Mouse (Mus musculus): ENCODE measurements around the gene Ddx52. TPM values are rescaled to one million over a fixed set of nuclear protein-coding genes. Genes with fewer than 3 reads are reported as not detected.
A peak's percentile ranks its signal among the peaks of the same experiment; 100 is the strongest.

Ddx52 gene
- total RNA-seq (2022): 10 to 100 TPM in 2 of 4 experiments, 1 to 10 TPM in 2; 9.7 to 11.8 (median 10.0) TPM

DNA sequence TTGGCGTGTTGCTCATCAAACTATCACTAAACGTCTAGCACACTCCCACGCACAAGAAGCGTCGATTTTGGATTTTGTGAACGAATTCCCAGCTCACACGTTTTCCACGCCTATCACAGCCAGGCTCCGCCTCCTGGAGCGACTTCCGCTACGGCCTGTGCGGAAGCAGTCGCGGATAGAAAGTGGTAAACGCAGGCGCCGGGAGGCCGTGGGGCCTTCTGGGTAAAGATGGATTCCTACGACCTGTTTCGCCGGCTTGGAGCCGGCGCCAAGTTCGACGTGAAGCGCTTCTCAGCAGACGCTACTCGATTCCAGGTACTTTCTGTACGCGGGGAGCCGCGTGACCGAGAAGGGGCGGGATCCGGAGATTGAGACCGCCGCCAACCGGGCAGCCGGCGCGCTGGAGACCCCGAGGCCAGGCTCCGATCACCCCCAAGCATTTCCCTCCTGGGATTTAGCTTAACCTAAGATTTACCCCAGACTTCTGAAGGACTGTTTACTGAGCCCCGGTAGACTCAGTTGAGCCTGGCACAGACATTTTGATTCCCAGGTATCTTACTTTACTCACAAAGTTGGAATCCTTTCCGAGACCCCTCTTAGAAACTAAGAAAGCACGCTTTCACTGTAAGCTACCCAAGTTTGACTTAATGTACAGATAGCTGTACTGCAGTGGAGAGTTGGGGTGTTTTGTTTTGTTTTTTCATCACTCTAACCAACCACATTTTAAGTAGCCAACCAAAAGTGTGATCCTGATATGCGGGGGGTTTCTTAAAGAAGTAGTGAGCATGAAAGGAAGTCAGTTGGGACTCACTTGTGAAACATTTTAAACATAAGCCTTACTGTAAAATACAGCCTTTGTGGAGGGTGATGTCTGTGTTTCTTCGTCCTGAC, at the start of gene Ddx52:
Ddx52 (plus strand) TSS at position 113 of the 891 bp plus-strand sequence.
- DNase-seq (ENCODE audit: low spot score): peak; percentile 90

DNA sequence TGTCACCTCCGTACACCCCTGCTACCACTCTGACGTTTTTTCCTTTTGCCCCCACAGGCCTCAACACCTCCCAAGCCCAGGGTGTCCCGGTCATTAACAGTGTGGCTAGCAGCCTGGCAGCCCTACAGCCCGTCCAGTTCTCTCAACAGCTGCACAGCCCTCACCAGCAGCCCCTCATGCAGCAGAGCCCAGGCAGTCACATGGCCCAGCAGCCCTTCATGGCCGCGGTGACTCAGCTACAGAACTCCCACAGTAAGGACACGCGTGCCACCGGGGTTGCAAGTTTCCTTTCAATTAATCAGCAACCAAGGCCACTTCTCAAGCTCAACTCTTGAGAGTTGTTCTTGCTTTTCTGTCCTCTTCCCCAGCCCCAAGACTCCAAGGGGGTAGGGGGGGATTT, 48.5 kb upstream of the Ddx52 start:
- no peak for DNase-seq (ENCODE audit: low spot score)

DNA sequence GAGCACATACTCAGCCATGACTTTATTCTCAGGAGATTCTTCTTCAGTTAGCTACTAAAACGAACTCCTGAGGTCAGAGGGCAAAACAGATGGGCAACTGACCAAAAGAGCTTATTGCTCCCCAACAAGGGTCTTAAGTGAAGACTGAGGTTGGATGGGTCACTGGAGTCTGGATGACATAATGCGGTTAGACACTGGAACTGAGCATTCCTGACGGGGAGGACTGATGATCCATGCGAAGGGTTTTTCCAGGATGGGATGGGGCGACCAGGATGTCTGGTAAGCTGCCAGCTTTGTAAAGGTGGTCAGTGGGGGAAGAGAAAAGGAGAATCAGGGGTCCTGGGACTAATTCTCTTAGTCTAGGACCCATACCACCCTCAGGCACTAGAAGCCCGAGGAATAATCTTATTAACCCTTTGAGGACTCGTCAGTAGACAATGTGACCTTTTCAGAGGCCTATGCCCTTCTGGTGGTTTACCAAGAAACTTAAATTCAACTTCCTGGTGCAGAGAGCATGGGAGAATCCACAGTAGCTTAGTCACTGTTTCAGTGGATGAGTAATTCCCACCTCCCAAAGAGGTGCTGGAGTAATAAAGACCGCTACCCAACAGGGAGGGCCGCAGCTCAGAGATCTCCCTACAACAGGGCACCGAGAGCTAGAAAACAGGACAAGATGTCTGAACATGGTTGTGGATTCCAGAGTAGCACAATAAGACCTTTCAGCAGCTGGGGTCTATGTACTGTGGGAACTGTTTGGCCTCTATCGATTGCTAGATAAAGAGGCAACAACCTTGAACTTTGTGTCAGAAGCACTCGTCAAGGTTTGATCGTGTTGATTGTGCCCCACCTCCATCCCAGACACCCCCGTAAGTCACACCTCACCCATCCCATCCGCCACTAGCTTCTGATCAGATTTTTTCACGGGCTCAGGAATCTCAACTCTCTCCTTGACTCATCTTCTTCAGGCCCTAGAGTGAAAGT, 45.1 kb upstream of the Ddx52 start:
- DNase-seq (ENCODE audit: low spot score): no peak

DNA sequence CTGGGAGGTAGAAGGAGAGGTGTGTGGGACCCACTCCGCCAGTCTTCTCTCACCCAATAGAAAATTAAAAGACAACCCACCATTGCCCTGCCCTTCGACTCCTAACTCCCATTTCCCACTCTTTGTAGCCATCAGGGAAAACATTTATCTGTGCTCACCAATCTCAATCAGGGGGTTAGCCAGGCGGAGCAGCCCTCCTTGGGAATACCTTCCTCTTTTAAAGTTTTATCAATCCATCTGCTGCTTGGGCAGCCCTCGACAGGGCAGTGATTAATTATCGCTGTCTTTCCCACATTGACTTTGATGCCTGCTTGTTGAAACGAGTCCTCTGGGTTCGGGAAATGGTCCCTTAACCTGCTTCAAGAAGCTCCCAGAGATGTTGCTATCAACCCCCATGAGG, 44.3 kb upstream of the Ddx52 start:
- DNase-seq (ENCODE audit: low spot score): no peak

DNA sequence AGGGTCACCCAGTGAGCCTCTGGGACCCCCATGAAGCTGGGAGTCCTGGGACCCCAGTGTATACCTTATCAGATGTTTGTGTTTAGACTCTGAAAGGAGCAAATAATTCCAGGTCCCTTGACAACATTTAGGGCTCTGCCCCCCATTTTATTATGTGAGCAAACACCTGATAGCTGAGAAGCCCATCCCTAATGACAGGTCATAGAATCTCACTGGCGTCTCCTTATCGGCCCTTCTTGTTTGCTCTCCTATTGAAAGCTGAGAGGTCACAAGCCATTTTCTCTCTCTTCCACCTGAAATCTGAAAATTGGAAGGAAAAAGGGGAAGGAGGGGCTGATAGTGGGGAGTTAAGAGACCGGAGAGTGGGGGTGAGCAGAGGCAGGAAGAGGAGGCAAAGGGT, 39.0 kb upstream of the Ddx52 start:
- DNase-seq (ENCODE audit: low spot score): no peak

DNA sequence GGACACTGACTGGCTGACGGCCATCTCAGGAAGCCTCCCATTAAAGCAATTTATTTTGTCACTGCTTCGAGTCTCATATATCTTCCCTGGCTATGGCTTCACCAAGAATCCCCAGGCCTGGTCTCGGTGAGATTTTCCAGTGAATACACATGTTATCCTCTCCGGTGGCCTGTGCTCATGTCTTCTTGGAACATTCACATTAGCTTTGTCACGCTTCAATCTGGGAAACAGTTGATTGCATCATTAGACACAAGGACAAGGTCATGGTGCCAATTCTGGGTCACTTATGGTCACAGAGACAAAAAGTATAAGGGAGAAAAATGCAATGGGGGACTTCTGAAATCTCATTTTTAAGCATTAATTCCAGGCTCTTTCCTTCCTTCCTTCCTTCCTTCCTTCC, 36.1 kb upstream of the Ddx52 start:
- DNase-seq (ENCODE audit: low spot score): no peak

DNA sequence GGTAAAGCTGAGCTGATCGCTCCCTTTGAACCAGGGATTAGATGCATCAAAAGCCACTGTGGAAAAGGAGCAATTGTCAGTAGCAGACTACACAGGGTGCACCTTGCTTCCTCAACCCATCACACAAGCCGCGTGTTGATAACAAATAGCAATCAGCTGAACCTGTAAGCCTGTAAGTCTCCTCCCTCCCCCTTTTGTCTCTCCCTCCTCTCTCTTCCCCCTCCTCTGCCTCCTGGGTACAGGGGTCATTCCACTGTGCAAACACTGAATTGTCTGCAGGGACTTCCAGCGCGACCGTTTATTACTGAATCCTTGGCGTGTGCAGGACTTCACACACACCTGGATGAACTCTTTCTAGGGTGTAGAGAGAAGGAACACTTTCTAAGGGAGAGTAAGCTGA, 33.5 kb upstream of the Ddx52 start:
- DNase-seq (ENCODE audit: low spot score): no peak

DNA sequence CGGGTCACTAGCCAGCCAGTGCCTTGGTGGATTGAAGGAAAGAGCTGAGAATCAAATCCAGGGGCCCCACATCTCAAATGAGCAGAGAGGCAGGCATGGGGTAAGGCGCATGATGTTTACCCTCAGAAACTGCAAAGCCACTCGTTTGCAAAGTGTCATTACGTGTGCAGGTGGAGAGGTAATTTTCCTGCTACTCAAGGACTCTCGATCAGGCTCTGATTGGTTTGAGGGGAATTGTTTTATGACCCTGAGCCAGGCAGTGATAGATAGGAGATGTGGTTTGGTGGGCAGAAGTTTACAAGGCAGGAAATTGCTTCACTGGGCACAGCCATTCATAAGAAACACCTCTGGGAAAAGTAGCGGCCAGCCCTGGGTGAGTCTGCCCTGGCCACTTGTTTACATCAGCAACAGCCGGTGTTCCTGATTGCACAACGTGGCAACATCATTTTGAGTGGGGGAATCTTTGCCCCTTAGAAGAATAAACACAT, 28.0 kb upstream of the Ddx52 start:
- no peak for DNase-seq (ENCODE audit: low spot score)

DNA sequence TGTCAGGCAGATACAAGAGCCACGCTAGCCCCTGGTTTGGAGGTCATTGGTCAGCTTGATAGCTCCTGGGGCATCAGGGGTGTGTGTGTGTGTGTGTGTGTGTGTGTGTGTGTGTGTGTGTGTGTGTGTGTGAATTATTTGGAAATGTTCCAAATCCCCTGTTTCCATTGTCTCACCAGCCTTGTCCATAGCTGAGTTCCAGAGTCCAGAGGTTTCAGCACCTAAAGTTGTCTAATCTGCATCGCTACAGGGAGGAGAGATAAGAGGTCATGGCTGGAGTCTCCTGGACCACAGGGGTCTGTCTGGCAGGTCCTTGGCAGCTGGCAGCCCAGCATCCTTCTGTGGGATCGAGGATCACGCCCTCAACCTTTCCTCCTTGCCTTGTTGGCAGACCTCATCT, 27.4 kb upstream of the Ddx52 start:
- DNase-seq (ENCODE audit: low spot score): no peak

DNA sequence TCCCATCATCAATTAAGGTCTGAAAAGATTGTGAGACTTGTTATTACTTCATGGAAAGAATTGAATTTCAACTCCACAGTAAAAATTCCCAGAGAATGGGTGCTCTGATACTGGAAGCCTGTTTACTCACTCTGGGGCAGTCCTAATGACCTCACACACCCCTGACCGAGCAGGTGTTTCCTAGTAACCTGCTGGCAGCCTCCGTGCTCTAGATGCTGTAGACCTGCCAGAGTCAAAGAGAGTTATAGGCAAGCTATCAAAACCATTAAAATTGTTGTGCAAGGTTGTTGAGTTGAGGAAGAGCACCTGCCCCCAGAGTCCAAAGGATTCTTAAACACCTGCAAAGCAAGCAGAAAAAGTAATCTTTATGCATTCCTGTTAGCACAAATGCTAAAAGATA, 19.3 kb upstream of the Ddx52 start:
- no peak for DNase-seq (ENCODE audit: low spot score)

DNA sequence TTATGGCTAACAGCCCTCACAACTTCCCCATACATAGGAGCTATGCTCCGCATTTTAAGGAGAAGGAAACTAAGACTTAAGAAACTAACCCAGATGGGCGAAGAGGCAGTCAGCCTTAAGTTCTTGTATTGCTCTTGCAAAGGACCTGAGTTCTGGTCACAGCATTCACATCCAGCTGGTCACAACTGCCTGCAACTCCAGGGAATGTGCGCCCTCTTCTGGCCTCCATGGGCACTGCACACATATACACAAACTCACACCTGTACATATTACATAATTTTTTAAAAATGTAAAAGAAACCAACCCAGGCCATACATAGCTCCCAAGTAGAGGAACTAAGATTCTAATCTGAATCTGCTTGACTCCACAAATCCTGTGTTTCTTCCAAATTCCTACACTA, 14.8 kb upstream of the Ddx52 start:
- no peak for DNase-seq (ENCODE audit: low spot score)

DNA sequence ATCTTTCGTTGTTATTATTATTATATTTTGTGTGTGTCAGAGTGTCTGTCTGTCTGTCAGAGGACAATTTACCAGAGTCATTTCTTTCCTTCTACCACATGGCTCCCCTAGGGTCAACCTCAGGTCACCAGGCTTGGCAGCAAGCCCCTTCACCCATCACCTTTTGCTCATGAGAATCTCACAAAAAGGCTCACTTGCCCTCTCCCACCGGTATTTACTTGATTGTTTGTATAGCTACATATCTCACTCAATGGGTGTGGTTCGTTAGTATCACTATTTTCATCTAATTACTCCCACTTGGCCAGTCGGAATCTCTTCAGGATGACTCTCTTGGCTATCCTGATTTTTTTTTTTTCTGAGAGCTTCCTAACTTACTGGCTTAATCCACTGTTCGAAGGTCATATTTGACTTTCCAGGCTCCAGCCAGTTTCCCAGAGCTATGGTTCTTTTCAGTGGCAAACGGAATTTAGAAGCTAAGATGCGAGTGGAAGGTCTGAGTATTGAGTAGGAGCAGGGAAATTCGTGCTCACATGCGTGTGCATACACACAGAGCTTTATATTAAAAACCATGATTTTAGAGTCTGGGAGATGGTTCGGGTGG, 9.3 kb upstream of the Ddx52 start:
- DNase-seq (ENCODE audit: low spot score): no peak

DNA sequence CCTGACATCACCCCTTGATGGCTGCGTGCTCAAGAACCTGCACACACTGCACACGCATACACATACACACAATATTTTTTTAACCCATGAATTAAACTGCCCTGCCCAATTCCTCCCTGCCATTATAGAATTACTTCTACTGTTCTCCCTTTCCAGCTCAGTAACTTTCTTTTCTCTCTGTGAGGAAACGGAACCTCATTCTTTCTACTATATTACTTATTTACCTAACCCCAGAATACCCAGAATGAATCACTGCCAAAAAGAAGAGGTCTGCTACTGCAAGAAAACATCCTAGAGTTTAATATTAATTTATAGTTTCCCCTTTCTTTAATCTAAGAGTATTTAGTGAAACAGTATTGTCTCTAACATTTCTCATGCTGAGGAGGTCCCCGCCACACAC, 8.5 kb upstream of the Ddx52 start:
- DNase-seq (ENCODE audit: low spot score): no peak

DNA sequence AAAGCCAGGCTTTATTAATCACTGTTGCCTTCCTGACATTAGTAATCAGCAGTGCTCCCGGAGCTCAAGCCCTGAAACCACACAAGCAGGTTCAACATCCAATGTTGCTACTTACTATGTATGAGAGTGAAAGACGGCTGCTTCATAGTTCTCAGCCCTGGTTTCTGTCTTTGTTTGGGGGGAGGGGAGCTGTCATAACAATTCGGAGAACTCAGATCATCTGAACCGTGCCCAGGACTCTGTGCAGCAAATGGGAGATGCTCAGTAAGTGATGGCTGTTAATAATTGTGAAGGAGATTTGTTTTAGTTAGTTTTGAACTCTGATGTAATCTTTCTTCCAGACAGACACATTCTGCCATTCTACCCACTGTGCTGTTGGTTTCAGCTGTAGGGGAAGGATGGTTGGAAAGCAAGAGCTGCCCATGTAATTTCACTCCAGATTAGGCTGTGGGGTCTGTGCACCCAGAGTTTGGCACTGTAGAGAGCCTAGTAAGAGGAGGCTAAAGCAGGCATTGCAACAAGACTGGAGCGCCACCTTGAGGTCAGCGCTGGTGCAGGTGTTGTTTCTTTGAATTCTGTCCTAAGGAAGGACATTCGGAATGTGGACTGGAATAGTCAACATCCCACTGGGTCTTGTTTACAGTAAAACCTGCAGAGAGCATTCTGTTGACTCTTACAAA, 5.7 kb upstream of the Ddx52 start:
- peak; percentile 68 for DNase-seq (ENCODE audit: low spot score)

DNA sequence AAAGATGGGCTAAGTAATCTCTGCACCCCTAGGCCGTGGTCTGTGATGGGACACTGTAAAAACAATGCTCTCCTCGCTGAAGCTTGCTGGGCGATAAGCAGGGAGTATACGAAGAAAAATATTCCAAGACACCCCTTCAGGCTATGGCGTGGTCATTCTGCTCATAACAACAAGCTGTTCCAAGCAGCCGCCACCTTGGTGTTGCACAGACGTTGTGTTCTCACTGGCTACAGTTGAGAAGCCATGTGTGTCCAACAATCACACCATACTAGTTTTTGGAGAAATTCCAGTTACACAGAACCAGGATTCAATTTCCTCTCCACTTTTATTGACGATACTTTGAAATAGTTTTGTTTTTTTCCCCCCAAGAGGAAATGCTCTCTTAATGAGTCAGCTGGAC, 3.3 kb upstream of the Ddx52 start:
- no peak for DNase-seq (ENCODE audit: low spot score)

DNA sequence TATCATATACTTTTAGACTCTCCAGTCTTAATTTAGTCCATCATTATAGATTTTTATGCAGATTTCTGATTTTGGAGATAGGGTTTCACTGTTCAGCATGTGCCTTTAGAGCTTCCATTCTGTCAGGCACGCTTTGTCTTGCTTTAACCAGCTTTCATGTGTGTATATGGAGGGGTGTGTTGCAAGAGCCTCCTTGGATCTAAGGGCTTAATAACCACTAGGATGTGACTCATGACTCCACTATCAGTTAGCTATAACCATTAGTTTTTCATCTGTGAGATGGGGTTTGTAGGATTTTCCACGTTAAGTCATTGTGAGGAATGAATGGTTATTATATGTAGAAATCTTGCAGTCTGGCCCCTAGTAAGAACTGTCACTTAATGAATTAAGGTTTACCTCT, 15.0 kb downstream of the Ddx52 start:
- DNase-seq (ENCODE audit: low spot score): no peak

DNA sequence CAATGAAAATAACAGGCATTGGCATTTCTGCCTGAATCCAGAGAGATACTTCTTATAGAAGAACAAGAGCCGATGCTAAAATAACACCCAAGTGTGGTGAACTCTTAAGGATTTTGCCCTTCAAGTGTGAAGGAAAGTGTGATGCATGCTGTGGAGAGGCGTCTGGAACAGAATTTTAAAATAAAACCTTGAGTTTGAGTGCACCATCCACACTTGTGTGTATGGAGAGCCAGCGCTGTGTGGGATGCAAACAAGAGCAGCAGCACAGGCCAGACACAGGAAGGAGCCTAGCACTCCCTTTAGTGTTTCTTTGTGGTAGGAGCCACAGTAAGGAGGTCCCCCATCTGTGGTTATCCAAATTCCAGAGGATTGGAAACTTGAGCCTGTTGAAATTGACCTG, 20.1 kb downstream of the Ddx52 start:
- no peak for DNase-seq (ENCODE audit: low spot score)

DNA sequence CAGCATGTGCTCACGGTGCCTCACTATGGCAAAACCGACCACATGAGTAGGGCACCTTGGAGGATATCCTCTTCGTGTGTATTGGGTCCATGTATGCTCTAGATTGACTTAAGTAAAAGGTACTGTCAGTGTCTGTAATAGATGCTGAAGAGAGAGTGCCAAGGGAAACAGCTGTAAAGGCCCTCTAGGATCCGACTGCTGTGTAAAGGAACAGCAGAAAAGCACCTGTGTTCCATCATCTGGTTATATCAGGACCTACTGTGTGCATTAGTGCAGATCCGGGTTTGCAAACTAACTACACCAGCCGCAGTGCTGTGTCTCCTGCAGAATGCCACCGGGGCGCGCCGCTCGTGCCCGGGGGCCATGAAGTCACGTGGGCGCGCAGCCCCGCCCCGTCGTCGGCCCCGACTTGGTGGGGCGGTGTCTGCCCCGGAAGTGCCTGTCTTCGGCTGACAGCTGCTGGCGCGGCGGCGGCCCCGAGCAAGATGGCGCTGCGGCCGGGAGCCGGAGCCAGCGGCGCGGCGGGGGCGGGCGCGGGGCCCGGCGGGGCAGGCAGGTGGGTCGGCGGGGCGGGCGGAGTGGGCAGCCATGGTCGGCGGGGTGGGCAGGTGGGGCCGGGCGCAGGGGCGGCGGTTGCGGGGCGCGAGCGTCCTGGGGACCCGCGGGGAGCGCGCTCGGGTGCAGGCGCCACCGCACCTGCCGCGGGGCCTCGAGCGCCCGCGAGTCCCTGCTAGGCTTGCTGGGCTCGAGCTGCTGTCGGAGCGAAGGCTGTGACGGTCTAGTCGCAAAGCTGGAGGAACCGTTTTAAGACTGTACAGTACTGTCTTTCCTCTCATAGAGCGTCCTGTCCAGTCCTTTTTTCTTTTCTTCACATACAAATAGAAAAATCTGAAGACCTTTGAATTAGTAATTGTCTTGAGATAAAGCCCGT, 22.4 kb downstream of the Ddx52 start, which contains the start of gene Synrg:
Synrg (plus strand) TSS at position 438 of the 931 bp plus-strand sequence.
- peak; percentile 86 for DNase-seq (ENCODE audit: low spot score)

DNA sequence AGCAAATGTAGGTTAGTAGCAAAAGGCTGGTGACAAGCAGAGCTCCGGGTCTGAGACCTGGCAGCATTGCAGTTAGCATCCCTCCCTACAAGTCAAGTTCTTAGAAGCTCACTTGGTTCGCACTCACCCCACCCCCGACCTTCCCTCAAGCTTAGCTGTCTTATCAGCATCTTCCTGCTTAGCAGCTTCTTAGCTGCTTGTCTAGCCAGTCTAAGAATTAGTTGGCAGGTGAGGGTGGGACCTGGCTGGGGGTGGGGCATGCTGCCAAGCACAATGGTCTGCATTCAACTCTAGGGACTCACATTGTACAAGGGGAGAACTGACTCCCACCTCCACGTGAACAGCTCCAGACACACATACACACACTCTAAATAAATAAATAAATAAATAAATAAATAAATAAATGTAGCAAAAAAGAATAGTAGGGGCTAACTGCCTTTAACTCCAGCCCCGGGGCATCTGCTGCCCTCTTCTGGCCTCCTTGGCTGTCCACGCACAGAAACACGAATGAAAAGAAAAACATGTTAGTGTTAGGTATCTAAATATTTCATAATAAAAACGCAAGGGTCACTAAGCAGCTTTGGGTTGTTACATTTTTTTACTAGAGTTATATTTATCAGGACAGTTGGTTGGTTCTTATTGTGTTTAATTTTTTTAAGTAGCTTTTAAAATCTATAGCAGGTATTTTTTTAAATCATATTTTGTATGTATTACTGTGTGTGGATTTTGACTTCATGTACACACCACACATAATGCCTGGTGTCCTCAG, 25.8 kb downstream of the Ddx52 start:
- DNase-seq (ENCODE audit: low spot score): no peak
